Mouse (Mus musculus): ENCODE measurements at regions not wholly inside any gene's neighbourhood (a gene's known extent, or its start where the extent isn't known, plus 50 kb on each side); places are given as distances from the start of the nearest gene placed in this dataset.

- Histone ChIP-seq H3K27ac (ENCODE audit: low read length) (no peak overlapping the region), H3K4me2 (replicated peaks; ENCODE audit: low read depth, low read length) (peak overlapping the region; percentile 44), H3K36me3 (ENCODE audit: control insufficient read depth, insufficient read depth, low read length) (no peaks in the 10 kb centered on the region), H3K9ac (replicated peaks; ENCODE audit: low read depth, low read length) (no peak overlapping the region), H3K9me3 (ENCODE audit: control insufficient read depth, low read depth, low read length) (no peaks in the 10 kb centered on the region), H3K4me3 (ENCODE audit: low read depth, low read length) (peak overlapping the region; percentile 18; the same call in 1 of the 2 replicates), H3K27me3 (ENCODE audit: control insufficient read depth, insufficient read depth, low read length) (no peaks in the 10 kb centered on the region), H3K4me1 (ENCODE audit: control insufficient read depth, insufficient read depth, low read length) (peaks cover 12% of the 10 kb centered on the region; the same call in 1 of the 2 replicates)
- 5% methylated on average over 11 of the region's 11 CpGs for WGBS
- no peak for ATAC-seq (ENCODE audit: insufficient number of reproducible peaks, insufficient read depth, low FRiP score, low read depth)
Measured at GRCm38 (mm10) chr15:93001346-93002001, 273.5 kb downstream of the Gxylt1 start.

GRCm38 (mm10) chr15:93000121-93000520 is 274.9 kb downstream of the Gxylt1 start:
- no peaks in the 10 kb centered on the region for H3K36me3 ChIP-seq (ENCODE audit: control insufficient read depth, insufficient read depth, low read length)
- no peak overlapping the region for H3K9ac ChIP-seq (replicated peaks; ENCODE audit: low read depth, low read length)
- no peak for ATAC-seq (ENCODE audit: insufficient number of reproducible peaks, insufficient read depth, low FRiP score, low read depth)
- no peak overlapping the region for H3K4me3 ChIP-seq (ENCODE audit: low read depth, low read length)
- H3K27ac ChIP-seq (ENCODE audit: low read length), result no peak overlapping the region
- H3K4me1 ChIP-seq (ENCODE audit: control insufficient read depth, insufficient read depth, low read length), result peaks cover 12% of the 10 kb centered on the region; the same call in 1 of the 2 replicates
- WGBS, result 20% methylated on average over 12 of the region's 12 CpGs
- H3K9me3 ChIP-seq (ENCODE audit: control insufficient read depth, low read depth, low read length), result no peaks in the 10 kb centered on the region
- no peak overlapping the region for H3K4me2 ChIP-seq (replicated peaks; ENCODE audit: low read depth, low read length)
- H3K27me3 ChIP-seq (ENCODE audit: control insufficient read depth, insufficient read depth, low read length), result no peaks in the 10 kb centered on the region

- H3K9ac ChIP-seq (replicated peaks; ENCODE audit: low read depth, low read length), result no peak overlapping the region
- no peaks in the 10 kb centered on the region for H3K9me3 ChIP-seq (ENCODE audit: control insufficient read depth, low read depth, low read length)
- H3K27ac ChIP-seq (ENCODE audit: low read length), result no peak overlapping the region
- ATAC-seq (ENCODE audit: insufficient number of reproducible peaks, insufficient read depth, low FRiP score, low read depth), result no peak
- H3K4me3 ChIP-seq (ENCODE audit: low read depth, low read length), result no peak overlapping the region
- 77% methylated on average over 5 of the region's 5 CpGs for WGBS
- H3K36me3 ChIP-seq (ENCODE audit: control insufficient read depth, insufficient read depth, low read length), result no peaks in the 10 kb centered on the region
- no peaks in the 10 kb centered on the region for H3K27me3 ChIP-seq (ENCODE audit: control insufficient read depth, insufficient read depth, low read length)
- peaks cover 12% of the 10 kb centered on the region; the same call in 1 of the 2 replicates for H3K4me1 ChIP-seq (ENCODE audit: control insufficient read depth, insufficient read depth, low read length)
- H3K4me2 ChIP-seq (replicated peaks; ENCODE audit: low read depth, low read length), result no peak overlapping the region
Measured at GRCm38 (mm10) chr15:92997933-92998332, 277.0 kb downstream of the Gxylt1 start.

DNA sequence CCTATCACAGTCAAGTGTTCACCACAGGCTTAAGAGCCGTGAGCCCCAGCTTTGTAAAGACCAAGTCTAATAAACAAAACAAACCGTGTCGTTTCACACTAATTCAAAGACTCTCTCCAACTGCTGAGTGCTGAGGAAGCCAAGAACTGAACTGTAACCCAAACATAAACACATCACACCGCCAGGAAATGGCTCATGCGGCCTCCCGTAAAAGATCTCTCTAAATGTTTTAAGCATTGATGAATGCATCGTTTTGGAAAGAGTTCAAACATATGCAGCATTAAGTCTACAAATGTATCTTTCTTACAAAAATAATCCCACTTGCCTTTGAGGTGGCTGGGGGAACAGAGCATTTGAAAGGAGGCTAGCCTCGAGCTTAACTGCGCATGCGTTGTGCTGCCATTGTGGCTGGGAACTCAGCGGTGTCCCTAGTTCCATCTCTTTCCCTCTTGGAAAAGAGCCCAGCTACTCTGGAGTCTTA is 280.7 kb downstream of the Gxylt1 start:
- peak; percentile 72; the same call in 1 of the 2 replicates for ATAC-seq (ENCODE audit: insufficient number of reproducible peaks, insufficient read depth, low FRiP score, low read depth)
- Histone ChIP-seq H3K9me3 (ENCODE audit: control insufficient read depth, low read depth, low read length) (no peaks in the 10 kb centered on the region), H3K4me2 (replicated peaks; ENCODE audit: low read depth, low read length) (peak overlapping the region; percentile 14; the same call in 1 of the 2 replicates), H3K27me3 (ENCODE audit: control insufficient read depth, insufficient read depth, low read length) (no peaks in the 10 kb centered on the region), H3K36me3 (ENCODE audit: control insufficient read depth, insufficient read depth, low read length) (no peaks in the 10 kb centered on the region), H3K9ac (replicated peaks; ENCODE audit: low read depth, low read length) (no peak overlapping the region), H3K27ac (ENCODE audit: low read length) (peak overlapping the region; percentile 39; the same call in 1 of the 2 replicates), H3K4me1 (ENCODE audit: control insufficient read depth, insufficient read depth, low read length) (no peaks in the 10 kb centered on the region), H3K4me3 (ENCODE audit: low read depth, low read length) (no peak overlapping the region)
- WGBS, result 33% methylated on average over 11 of the region's 11 CpGs

DNA sequence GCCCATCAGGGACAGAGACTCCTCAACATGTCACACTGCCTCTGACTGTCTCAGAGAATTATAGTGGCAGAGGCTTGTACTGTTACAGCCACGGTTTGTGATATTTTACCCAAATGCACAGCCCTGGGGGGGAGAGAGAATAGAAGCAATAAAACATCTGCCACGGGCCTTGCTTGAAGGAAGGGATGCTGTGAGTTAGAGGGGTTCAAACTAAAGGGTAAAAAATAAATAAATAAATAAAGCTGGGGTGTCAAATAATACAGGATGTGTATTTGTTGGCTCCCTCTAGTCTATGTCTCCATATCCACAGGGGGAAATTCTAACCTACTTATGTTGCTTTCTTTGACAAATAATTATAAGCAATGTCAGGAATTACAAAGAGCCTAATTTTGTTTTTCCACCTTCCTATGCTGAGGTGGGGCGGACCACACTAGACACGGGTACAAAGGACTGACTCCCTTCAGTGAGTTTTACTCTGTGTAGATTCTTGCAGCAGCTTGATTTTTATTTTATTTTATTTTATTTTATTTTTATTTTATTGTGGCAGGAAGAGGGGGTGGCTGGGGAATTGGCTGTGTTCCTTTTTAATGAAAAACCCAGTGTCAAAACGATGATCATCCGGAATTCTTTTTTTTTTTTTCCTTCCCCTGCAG is 281.3 kb downstream of the Gxylt1 start:
- peak; percentile 28; the same call in 1 of the 2 replicates for ATAC-seq (ENCODE audit: insufficient number of reproducible peaks, insufficient read depth, low FRiP score, low read depth)
- no peaks in the 10 kb centered on the region for H3K9me3 ChIP-seq (ENCODE audit: control insufficient read depth, low read depth, low read length)
- no peak overlapping the region for H3K4me3 ChIP-seq (ENCODE audit: low read depth, low read length)
- 40% methylated on average over 6 of the region's 6 CpGs for WGBS
- H3K27me3 ChIP-seq (ENCODE audit: control insufficient read depth, insufficient read depth, low read length), result no peaks in the 10 kb centered on the region
- no peak overlapping the region; the same call in 1 of the 2 replicates for H3K4me2 ChIP-seq (replicated peaks; ENCODE audit: low read depth, low read length)
- no peaks in the 10 kb centered on the region for H3K4me1 ChIP-seq (ENCODE audit: control insufficient read depth, insufficient read depth, low read length)
- no peak overlapping the region for H3K9ac ChIP-seq (replicated peaks; ENCODE audit: low read depth, low read length)
- H3K27ac ChIP-seq (ENCODE audit: low read length), result no peak overlapping the region
- no peaks in the 10 kb centered on the region for H3K36me3 ChIP-seq (ENCODE audit: control insufficient read depth, insufficient read depth, low read length)

GRCm38 (mm10) chr15:92975774-92976173 is 299.2 kb downstream of the Gxylt1 start:
- H3K4me1 ChIP-seq (ENCODE audit: control insufficient read depth, insufficient read depth, low read length), result no peaks in the 10 kb centered on the region
- H3K27ac ChIP-seq (ENCODE audit: low read length), result no peak overlapping the region
- WGBS, result 81% methylated on average over 4 of the region's 4 CpGs
- H3K4me2 ChIP-seq (replicated peaks; ENCODE audit: low read depth, low read length), result no peak overlapping the region
- no peak for ATAC-seq (ENCODE audit: insufficient number of reproducible peaks, insufficient read depth, low FRiP score, low read depth)
- H3K4me3 ChIP-seq (ENCODE audit: low read depth, low read length), result no peak overlapping the region
- H3K36me3 ChIP-seq (ENCODE audit: control insufficient read depth, insufficient read depth, low read length), result no peaks in the 10 kb centered on the region
- H3K27me3 ChIP-seq (ENCODE audit: control insufficient read depth, insufficient read depth, low read length), result no peaks in the 10 kb centered on the region
- H3K9ac ChIP-seq (replicated peaks; ENCODE audit: low read depth, low read length), result no peak overlapping the region
- H3K9me3 ChIP-seq (ENCODE audit: control insufficient read depth, low read depth, low read length), result no peaks in the 10 kb centered on the region

- Histone ChIP-seq H3K36me3 (ENCODE audit: control insufficient read depth, insufficient read depth, low read length) (no peaks in the 10 kb centered on the region), H3K27ac (ENCODE audit: low read length) (no peak overlapping the region), H3K4me2 (replicated peaks; ENCODE audit: low read depth, low read length) (no peak overlapping the region), H3K9ac (replicated peaks; ENCODE audit: low read depth, low read length) (no peak overlapping the region), H3K4me3 (ENCODE audit: low read depth, low read length) (no peak overlapping the region), H3K9me3 (ENCODE audit: control insufficient read depth, low read depth, low read length) (no peaks in the 10 kb centered on the region), H3K27me3 (ENCODE audit: control insufficient read depth, insufficient read depth, low read length) (no peaks in the 10 kb centered on the region), H3K4me1 (ENCODE audit: control insufficient read depth, insufficient read depth, low read length) (no peaks in the 10 kb centered on the region)
- 90% methylated on average over 3 of the region's 3 CpGs for WGBS
- ATAC-seq (ENCODE audit: insufficient number of reproducible peaks, insufficient read depth, low FRiP score, low read depth), result no peak
Measured at GRCm38 (mm10) chr15:92974931-92975330, 300.0 kb downstream of the Gxylt1 start.

DNA sequence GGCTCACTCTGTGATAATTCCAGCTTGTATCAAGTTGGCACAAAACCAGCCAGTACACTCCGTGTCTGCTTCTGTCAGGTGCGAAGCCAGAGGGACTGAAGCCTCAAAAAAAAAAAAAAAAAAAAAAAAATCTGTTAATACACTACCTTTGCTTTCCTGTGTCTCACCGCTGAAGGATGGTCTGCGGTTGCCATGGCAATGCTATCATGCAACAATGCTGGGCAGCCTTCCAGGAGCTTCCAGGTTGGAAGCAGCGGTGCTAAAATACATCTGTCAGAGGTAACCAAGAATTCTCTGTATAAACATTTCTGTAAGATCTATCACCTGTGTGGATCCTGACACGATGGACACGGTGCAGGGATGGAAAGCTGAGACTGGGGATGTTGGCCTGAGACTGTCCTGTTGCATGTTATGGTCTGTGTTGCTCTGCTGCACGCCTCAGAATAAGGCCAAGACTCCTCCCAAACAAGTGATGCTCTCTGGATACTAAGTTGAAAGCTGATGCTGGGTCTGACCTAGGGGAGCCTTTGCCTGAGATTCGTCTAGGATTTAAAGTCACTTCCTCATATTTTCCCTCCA is 301.2 kb downstream of the Gxylt1 start:
- no peak overlapping the region for H3K4me3 ChIP-seq (ENCODE audit: low read depth, low read length)
- no peak overlapping the region for H3K27ac ChIP-seq (ENCODE audit: low read length)
- H3K27me3 ChIP-seq (ENCODE audit: control insufficient read depth, insufficient read depth, low read length), result no peaks in the 10 kb centered on the region
- no peaks in the 10 kb centered on the region for H3K4me1 ChIP-seq (ENCODE audit: control insufficient read depth, insufficient read depth, low read length)
- peak; percentile 63; the same call in 1 of the 2 replicates for ATAC-seq (ENCODE audit: insufficient number of reproducible peaks, insufficient read depth, low FRiP score, low read depth)
- H3K4me2 ChIP-seq (replicated peaks; ENCODE audit: low read depth, low read length), result no peak overlapping the region
- no peaks in the 10 kb centered on the region for H3K36me3 ChIP-seq (ENCODE audit: control insufficient read depth, insufficient read depth, low read length)
- H3K9ac ChIP-seq (replicated peaks; ENCODE audit: low read depth, low read length), result no peak overlapping the region
- no peaks in the 10 kb centered on the region for H3K9me3 ChIP-seq (ENCODE audit: control insufficient read depth, low read depth, low read length)
- WGBS, result 37% methylated on average over 9 of the region's 9 CpGs

Data from stomach, embryonic 14.5 days (tissue).